Mouse (Mus musculus): Measurements from ENCODE around the gene Rrp9.
"Not testable (repeated sequence)": the region's sequence is repeated elsewhere in the genome, so short reads cannot be mapped to it uniquely, and the experiment has no call there.

Gene Rrp9

DNA sequence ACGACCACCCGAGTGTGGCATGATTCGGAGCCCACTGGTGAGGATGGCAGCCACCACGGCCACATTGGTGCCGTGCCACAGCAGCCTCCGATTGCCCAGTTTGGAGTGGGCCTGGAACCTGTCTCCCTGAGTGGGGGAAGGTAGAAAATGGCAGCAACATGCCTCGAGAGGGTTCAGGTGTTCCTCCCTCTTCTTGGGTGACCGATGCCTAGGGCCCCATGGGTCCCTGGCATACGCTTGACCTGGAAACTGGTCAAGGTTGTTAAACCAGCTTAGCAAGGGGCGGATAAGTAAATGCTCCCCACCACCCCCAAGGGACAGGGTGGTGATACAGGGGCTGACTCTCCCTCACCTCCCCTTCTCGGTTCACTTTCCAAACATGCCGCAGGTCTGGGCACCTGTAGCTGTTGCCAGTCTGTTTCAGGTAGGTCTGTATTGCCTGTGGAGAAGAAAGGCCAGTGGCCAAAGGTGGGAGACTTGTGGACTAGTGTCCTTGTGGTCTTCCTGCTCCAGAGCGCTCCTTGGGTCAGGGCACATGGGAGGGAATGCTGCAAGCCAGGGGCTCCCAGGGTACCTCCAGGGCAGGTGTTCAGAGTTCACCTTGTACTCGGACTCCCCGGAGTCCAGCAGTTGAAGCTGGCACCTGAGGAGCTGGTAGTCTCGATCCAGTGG, 2.5 kb upstream of the Rrp9 start:
- DNase-seq (ENCODE audit: low read depth, low spot score), result no peak

DNA sequence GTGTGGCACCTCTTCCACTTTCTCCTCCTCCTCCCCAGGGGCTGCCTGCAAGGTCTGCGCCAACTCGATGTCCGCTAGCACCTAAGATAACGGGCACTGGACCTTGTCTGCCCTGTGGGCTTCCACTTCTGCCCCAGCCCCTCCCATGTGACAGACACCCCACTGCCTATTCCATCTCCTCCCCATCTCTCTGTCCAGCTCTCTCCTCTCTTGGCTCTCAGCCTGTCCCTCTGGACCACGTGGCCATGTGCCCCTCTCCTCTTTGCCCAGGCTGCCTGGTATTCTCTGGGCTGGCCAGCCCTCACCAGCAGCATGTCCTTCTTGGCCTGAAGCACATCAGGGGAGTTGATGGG, 2.0 kb upstream of the Rrp9 start:
- no peak for DNase-seq (ENCODE audit: low read depth, low spot score)

DNA sequence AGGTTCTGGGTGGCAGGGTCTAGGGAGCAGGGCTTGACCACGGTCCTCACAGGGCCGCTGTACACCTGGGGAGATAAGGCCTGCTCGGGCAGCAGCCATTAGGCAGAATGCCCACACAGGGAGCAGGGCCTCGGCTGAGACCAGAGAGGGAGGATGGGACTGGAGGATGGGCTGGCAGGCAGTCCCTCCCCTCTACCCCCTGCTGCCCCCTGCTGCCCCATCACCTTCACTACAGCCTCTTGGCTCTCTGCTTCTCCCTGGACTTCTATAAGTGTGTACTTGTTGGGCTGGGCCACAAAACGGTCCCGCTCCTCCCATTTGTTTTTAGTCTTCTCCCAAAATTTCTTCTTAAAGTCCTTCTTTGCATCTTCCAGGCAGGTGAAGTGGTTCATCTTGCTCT, 1.3 kb upstream of the Rrp9 start:
- peak; percentile 93 for DNase-seq (ENCODE audit: low read depth, low spot score)

DNA sequence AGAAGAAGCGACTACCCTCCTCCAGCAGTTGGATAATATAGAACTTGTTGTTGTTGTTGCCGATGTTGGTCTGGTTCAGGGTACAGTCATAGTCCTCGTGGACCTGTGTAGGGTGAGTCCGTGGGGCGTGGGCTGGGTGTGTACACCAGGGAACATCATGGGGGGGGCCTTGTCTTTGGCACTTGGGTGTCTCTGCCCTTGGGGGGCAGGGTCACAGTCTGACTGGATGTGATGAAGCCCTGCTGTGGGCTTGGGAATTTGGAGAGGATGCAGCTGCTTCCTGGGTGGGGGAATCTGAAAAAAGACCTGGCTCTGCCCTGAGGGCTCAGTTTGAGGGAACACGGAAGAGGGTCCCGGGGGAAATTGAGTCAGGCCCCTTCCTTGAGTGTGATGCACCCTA, 717 bp upstream of the Rrp9 start:
- peak; percentile 87 for DNase-seq (ENCODE audit: low read depth, low spot score)

DNA sequence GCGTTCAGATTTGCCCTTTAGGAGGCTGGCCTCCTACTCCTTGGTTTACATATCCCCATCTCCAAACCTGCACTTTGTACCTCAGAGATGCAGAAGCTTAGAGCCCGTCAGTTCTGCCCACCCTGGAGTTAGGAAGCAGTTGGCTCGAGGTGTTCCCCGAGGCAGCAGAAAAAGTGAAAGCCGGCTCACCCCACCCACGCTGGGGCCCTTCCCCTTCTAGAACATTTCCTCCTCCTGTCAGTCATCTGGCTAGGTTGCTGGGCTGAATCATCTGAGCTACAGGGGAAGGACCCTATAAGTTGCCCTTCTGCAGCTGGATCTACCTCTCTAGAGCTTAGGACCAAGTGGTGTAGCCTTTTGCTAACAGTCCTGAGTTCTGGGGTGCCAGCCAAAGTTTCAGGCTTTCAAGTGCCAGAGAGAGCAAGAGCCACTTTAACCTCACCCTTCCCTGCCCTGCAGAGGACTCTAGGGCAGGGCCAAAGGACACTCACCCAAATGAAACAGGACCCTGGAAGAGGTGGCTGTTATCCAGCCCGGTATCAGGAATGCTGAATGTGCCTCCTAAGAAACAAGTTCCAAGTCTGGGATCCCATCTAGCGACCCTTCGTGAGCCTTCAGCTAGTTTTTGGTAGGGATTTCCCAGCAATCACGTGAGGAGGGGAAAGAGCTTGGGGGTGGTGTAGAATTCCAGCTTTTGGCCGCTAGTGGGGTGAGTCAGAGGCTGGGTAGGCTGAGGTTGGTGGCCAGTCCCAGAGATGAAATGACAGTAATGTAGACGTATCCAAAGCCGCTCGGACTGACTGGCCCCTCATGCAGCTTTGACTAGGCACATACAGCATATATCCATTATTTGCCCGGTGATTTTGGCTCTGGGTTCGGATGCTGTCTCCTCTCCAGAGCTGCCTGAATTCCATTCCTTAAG, 500 bp downstream of the Rrp9 start:
- peak; percentile 69 for DNase-seq (ENCODE audit: low read depth, low spot score)

DNA sequence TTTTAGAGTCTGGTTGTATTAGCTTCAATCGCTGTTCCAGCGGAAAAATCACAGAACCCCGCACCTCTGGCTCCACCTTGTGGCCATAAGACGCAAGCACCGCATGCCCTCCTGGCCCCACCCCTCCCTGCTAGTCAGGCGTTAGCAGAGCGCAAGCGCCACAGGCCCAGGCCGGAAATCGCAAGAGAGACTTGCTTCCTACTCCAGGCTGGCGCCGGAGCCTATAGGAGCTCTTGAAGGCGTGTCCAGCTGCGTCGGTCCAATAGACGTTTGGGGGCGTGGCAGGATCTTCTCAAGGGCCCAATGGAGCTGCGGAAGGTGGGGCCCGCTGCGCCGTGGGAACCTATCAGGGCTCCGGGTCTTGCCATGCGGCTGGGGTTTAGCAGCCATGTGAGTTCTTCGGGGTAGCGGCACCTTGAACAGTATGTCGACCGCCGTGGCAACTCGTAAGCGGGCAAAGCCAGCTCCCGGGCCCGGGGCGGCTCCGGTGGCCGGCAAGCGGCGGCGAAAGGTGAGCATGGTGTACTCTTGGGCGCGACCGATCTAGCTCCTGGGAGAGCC, 1.2 kb downstream of the Rrp9 start, which contains the start of gene Parp3:
Parp3 (minus strand) TSS at position 26 of the 561 bp plus-strand sequence.
- peak; percentile 100 for DNase-seq (ENCODE audit: low read depth, low spot score)

DNA sequence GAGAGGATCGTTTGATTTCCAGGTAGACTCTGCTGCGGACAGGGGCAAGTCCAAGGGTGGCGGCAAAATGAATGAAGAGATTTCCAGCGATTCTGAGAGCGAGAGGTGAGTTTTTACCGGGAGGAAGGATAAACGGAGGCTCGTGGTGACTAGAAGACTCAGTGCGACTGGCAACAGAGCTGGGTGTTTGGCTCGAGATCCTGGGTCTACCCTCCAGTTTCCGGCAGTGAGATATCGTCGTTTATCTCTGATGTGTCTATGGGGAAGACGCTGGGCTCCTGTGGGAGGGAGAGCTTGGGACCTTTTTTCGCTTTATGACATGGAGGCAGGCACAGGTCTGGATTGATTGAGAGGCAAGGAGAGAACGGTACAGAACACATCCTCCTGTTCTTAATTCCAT, 1.9 kb downstream of the Rrp9 start:
- DNase-seq (ENCODE audit: low read depth, low spot score), result no peak

DNA sequence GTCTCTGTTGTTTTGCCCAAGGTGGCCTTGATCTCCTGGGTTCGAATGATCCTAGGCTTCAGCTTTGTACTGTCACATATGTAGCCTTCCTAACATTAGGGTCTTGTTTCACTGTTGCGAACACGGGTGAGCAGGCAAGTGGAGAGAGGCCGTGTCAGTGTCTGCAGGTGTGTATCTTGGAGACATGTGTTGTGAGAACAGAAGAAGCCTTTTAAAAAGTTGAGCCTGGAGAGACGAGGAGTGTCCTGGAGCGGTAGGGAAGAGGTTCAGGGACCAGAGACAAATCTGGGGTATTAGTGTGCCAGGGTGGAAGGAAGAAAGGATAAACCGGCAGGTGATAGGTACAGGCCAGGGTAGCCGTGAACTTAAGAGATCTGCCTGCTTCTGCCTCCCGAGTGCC, 2.3 kb downstream of the Rrp9 start:
- no peak for DNase-seq (ENCODE audit: low read depth, low spot score)

DNA sequence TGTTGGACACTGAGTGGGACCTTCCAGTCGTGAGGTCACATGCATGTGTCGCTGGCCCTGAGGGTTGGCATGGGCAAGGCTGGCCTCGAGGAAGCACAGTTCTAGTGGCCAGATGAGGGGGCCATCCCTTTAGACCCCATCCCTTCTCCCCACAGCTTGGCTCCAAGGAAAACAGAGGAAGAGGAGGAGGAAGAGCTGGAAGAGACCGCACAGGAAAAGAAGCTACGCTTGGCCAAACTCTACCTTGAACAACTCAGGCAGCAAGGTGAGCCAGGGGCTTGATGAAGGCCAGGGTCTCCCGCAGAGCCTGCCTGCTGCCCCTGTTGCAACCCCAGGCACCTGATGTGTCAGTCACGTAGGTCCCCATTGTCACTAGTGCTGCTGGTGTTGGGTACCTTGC, 4.8 kb downstream of the Rrp9 start:
- no peak for DNase-seq (ENCODE audit: low read depth, low spot score)

DNA sequence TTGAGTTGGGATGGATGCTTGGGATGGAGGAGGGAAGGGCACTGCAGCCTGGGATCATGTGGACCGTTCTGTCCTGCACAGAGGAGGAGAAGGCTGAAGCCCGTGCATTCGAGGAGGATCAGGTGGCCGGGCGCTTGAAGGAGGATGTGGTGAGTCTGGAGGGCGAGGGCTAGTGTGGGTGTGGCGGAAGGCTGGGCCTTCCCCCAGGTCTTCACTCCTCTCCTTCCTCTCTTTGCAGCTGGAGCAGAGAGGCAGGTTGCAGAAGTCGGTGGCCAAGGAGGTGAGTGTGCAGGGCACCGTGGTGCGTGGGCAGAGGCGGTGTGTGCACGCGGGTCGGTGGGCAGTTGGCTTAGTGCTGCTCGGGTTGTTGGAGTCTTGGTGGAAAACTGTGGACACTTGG, 5.3 kb downstream of the Rrp9 start:
- no peak for DNase-seq (ENCODE audit: low read depth, low spot score)

DNA sequence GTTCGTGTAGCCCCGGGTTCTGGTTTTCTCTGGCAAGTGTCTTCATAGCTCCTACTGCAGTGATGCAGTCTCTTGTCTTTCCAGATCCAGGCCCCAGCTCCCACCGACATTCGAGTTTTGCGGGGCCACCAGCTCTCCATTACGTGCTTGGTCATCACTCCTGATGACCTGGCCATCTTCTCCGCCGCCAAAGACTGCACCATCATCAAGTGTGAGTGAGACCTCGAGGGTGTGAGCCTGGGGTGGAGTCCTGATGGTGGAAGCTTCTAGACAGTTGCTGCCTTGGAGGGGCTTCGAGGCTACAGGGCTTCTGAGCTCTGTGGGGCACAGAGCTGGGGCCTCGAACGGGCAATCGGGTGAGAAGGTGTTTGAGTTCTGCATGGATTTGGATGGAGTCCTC, 5.9 kb downstream of the Rrp9 start:
- DNase-seq (ENCODE audit: low read depth, low spot score), result no peak

DNA sequence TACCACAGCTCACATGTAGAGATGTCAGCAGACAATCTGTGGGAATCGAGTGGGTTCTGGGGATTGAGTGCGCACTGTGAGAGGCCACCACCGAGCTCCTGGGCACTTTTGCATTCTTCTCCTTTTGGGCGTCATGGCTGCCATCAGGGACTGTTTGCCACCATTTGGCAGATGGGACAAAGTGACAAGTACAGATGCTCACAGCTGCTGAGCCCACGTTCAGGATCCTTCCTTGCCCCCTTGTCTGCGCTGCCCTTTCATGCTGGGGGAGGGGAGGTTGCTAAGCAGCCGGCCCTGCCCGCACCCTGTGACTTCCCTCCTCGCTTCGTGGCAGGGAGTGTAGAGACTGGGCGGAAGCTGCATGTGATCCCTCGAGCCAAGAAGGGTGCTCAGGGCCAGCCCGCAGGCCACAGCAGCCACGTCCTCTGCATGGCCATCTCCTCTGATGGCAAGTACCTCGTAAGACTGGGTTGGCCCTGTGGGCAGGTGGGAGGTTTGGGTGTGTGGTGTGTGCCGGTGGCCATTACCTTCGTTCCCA, 6.9 kb downstream of the Rrp9 start:
- DNase-seq (ENCODE audit: low read depth, low spot score), result no peak

DNA sequence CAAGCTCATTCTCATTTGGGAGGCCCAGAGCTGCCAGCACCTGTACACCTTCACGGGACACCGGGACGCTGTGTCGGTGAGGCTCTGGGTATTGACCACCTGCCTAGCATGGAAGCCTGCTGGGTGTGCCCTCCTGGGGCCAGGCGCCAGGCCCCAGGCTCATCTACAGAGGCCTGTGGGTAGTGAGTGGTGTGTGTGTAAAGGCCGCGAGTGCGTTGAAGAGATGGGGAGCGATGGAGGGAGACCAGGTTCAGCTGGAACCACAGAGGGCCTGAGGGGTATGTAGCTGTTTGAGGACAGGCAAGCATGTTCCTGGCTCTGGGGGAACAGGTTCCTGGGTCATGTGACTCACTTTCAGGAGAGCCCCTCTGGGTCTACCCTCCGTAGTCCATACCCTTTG, 7.4 kb downstream of the Rrp9 start:
- no peak for DNase-seq (ENCODE audit: low read depth, low spot score)

DNA sequence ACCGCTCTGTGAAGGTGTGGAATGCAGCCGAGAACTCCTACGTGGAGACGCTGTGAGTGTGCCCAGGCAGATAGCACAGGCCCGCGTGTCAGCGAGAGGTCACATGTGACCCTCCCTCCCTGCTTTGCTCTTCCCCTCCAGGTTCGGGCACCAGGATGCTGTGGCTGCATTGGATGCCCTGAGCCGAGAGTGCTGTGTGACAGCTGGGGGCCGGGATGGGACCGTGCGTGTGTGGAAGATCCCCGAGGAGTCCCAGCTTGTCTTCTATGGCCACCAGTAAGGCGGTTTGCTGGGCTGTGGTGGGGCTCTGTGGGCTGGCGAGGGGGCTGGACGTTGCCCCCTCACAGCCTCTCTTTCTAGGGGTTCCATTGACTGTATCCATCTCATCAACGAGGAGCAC, 7.8 kb downstream of the Rrp9 start:
- no peak for DNase-seq (ENCODE audit: low read depth, low spot score)

DNA sequence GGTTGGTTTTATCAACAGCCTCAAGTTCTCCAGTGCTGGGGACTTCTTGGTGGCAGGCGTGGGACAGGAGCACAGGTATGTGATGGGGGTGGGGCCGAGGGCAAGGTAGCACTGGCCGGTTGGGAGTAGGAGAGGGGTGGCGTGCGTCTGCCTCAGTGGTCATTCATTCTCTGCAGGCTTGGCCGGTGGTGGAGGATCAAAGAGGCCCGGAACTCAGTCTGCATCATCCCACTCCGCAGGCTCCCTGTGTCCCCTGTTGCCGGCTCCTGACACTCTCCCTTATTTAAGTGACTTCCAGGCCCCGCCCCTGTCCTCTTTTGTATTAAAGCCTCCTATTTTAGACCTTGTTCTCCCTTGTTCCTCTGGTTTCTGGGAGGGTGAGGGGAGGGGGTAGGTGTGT, 9.3 kb downstream of the Rrp9 start:
- no peak for DNase-seq (ENCODE audit: low read depth, low spot score)

DNA sequence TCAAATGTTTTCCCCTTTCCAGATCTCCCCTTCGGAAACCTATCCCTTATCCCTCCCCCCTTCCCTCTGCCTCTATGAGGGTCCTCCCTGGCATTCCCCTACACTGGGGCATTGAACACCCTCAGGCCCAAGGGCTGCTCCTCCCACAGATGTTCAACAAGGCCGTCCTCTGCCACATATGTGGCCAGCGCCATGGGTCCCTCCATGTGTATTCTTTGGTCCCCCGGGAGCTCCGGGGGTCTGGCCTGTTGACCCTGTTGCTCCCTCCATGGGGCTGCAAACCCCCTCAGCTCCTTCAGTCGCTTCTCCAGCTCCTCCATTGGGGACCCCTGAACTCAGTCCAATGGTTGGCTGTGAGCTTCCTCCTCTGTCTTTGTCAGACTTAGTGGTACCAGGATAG, 11.8 kb downstream of the Rrp9 start:
- not testable (repeated sequence) for DNase-seq (ENCODE audit: low read depth, low spot score)

DNA sequence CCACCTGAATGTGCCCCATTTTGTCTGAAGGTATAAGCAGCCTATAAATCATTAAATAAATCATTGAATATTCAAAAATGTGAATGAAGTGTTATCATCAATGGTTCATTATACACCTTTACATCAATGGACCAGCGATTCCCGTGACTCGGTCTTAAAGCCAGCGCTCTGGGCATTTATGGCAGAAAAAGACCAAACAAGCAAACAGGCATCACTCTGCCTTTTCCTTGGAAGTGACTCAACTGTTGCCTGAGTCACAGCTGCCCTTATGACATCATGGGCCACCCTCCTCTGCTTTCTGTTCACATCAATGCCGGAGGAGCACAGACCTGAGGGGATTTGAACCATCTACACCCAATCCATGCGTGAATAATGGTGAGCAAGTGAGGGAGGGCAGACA, 23.9 kb downstream of the Rrp9 start, which contains the start of gene Iqcf1:
Iqcf1 (plus strand) TSS at position 301 of the 400 bp plus-strand sequence.
- DNase-seq (ENCODE audit: low read depth, low spot score), result no peak

DNA sequence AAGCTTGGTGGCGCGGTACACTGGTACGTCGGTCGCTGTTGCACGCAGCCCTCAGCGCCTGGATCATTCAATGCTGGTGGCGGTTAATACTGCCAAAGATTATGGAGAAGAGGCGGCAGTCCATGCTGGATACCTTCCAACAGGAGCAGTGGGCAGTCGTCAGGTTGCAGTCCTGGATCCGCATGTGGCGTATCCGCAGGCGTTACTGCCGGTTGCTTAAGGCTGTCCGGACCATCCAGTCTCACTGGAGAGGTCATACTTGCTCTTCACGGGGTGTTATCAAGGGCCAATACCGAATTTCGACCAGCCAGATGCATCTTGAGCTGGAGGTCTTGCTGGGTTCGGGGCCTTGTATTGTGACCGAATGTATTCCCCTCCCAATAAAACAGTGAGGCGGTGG, 26.1 kb downstream of the Rrp9 start:
- DNase-seq (ENCODE audit: low read depth, low spot score), result peak; percentile 19

DNA sequence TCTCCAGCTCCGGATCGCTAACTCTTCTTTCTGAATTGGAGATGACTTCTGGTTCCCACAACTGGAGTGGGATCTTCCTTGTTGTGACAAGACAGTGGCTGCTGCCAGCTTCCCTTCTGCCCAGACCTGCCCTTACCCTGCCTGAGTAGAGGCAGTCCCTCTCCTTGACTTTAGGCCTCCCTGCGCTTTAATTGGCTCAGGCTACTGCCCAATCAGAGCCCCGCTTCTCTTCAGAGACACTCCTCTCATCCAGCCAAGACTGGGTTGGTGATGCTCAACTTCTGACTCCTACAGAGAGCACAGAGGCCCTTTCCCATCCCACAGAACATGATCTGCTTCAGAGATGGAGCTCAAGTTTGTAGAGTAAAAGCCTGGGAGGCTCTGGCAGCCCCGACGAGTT, 28.5 kb downstream of the Rrp9 start:
- peak; percentile 59 for DNase-seq (ENCODE audit: low read depth, low spot score)

DNA sequence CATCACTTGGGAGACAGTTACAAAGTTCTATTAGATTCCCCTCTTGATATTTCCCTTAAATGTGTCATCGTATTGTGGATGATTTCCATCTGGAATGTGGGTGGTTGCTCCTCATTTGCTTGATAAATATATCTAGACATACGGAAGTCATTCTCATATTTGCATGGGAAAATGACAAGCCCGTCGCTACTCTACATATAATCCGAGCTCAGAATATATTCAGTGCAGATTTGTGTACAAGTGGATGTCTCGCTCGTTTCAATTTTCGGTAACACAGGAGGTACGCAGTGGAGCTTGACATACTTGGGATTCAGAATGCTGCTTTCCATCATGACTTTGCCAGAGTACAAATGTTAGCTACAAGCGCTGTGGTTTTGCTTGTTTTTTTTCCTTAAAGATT, 33.6 kb downstream of the Rrp9 start:
- DNase-seq (ENCODE audit: low read depth, low spot score), result no peak

DNA sequence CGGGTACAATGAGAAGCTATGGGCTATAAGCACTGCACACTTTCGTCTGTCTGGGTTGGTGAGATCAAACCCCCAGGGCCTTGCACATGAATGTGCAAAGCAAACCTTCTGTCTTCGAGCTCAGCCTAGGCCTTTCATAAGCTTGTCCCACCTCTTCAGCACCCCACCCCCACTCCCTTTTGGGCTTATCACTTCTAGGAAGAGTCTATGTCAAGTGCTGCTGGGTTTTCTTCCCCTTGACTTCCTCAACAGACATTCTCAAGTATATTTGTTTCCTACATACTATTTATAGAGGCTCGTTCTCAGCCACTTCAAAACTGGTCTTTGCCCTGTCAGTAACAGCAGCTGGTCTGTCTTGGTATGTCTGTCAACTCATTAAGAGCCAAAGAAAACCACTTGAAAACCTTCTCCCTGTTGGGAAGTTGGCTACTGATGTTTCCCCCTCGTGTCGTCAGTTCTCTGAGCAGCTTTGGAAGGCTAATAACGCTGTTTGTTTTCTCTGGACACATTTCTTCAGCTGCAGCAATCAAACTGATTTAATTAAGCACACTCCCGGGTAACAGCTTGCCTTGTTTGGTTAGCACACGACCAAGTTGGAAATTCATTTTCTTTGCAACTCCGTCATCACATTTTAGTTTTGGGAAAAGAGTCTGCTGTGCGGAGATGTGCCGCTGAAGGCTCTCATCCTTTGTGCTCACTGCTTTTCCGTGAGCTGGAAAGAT, 37.1 kb downstream of the Rrp9 start:
- no peak for DNase-seq (ENCODE audit: low read depth, low spot score)

DNA sequence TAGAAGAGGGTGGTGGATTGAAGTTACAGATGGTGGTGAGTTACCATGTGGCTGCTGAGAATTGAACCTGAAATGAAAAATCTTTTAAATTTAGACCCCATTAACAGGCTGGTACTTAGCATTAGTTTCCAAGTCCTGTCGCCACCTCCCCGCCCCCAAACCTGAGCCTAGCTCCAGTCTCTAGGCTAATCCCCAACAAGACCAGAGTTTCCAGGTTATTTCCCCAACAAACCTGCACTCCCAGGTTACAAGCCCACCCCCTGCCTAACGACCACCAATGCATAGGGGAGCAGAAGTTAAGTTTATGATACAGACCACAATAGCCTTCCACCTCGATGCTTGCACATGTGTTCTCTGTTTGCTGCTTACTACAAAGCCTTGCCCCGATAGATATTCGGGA, 37.8 kb downstream of the Rrp9 start:
- no peak for DNase-seq (ENCODE audit: low read depth, low spot score)
